Mouse (Mus musculus) heart, embryonic 11.5 days (tissue): ENCODE measurements around the gene Wdr5. TPM values are rescaled to one million over a fixed set of nuclear protein-coding genes. Genes with fewer than 3 reads are reported as not detected.

Experiments used
- polyA plus RNA-seq: library from polyadenylated mRNA; unstranded; fragments of >200 nt; fragmentation: Nextera tagmentation; extraction: Ambion mirVana; gene quantifications from 2 replicates; pipeline ENCODE4 v1.2.1, GENCODE M21; 2014

The Wdr5 gene
- polyA plus RNA-seq, 1 experiment from 2014 or later = 37.2 TPM

Other genes with a start within 250 kb of the Wdr5 start
- gene Vav2, start 88.1 kb upstream of the Wdr5 start, polyA plus RNA-seq = 3.4 and 4.7 TPM in 2 replicates
- gene Brd3os, start 72.8 kb upstream of the Wdr5 start, polyA plus RNA-seq = 3.1 and 3.3 TPM in 2 replicates
- 99.5 and 116 TPM in 2 replicates for gene Brd3, start 7.5 kb upstream of the Wdr5 start, polyA plus RNA-seq
- 4.2 and 5.2 TPM in 2 replicates for gene Rxra, start 161.3 kb downstream of the Wdr5 start, polyA plus RNA-seq